Mouse (Mus musculus) erythroblast, embryonic 14.5 days (primary cell): ENCODE measurements around the gene Jaml.

ENCODE experiments used
- GATA1 ChIP-seq: IDR thresholded peaks from 2 replicates; pipeline ENCODE4 v1.6.1; 2012; ENCODE audit warnings: low read length, inconsistent platforms, mixed read lengths
- TAL1 ChIP-seq: IDR thresholded peaks from 3 replicates; pipeline ENCODE4 v1.6.1; 2012; ENCODE audit warnings: low read length, inconsistent platforms, mixed read lengths

DNA sequence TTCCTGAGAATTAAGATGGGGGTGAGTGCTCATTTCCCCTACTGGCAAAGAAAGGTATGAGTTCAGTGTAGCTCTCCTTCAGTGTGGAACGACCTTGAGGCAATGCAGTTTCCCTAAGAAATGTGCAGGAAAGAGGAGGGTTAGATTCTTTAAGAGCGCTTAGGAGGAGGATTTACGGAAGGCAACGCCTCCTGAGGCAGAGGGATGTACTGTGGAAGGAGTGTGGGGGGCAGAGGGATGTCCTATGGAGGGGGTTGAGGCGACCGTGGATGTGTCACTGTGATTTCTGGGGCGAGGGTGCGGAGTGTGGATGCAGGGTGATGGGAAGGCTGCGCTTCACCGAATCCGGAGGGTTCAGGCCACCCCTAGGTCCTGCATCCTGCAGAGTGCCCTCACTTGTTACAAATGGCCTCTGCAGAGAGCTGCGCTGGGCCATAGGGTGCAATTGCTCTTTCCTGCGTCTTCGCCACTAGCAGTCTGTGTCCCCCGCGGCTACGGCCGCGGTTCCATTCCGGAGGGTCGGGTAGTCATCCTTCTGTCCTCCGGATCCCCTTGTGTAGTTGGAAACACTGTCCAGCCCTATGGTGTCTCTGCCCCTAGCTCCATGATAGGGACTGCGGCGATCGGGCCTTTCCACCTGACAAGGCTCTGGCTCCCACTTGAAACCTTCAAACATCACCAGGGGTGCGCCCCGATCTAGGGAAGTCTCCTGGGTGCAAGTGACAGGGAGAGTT, 66.7 kb downstream of the Jaml start:
- TF ChIP-seq TAL1 (no peak), GATA1 (no peak)
